12 mouse cellular contexts compared by ENCODE assay signal in the genomic region with DNA sequence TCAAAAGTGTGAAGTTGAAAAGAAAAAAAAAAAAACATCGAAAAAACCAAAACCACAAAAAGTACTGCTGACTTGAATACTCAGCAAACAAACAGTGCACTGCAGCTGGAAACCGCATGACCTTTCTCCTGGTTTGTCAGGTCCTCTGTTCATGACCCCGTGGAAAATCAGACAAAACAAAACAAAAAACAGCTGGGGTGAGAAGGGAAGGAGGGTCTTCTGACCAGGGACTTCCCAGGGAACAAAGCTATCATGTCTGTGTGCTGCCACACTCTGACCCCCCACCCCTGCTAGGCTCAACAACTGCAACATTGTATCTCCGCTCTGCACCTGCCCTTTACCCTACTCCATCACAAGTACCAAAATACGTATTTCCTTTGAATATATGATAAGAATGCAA. TPM values are rescaled to one million over a fixed set of nuclear protein-coding genes. Genes with fewer than 3 reads are reported as not detected.
DNase-seq lines count a peak whose midpoint lies in the region; ATAC-seq and TF ChIP-seq lines count a peak whose summit lies in the region.
"Had no signal": no experiment of that assay in that cellular context is flagged by ENCODE, and none has a peak within 500 bp of the region (broad histone marks: within the 10 kb centered on the region; RNA-seq: fewer than 3 reads in every experiment).

No protein-coding gene starts in this region.

- H3K9ac ChIP-seq in kidney, embryonic 16.5 days (replicated peaks; ENCODE audit: low read length) = no peak overlapping the region
- no peak overlapping the region for H3K9ac ChIP-seq in liver, embryonic 15.5 days
- H3K9ac ChIP-seq: heart, embryonic 13.5 days; lung, embryonic 14.5 days; midbrain, embryonic 13.5 days had no signal

- no peak for TF ChIP-seq CTCF in G1E (IDR thresholded peaks at IDR 0.05; ENCODE audit: low read depth, low read length)

- ATAC-seq in kidney, embryonic 16.5 days (ENCODE audit: low FRiP score, low TSS enrichment) = no peak
- peak; percentile 70 for ATAC-seq in G1E (ENCODE audit: extremely low read depth, insufficient number of reproducible peaks, low FRiP score, poor library complexity, severe bottlenecking)
- peak; percentile 59 for ATAC-seq in liver, embryonic 15.5 days (ENCODE audit: insufficient read depth)
- ATAC-seq: hindbrain, postnatal 0 days; midbrain, embryonic 13.5 days had no signal

- DNase-seq in kidney, postnatal 14 days = peak; percentile 14
- DNase-seq in G1E (ENCODE audit: low spot score) = peak; percentile 18
- DNase-seq in embryo, embryonic 9.5 days (ENCODE audit: extremely low spot score) = peak; percentile 75
- no peak for DNase-seq in layer of hippocampus, postnatal 10 days (ENCODE audit: low spot score in 2 of 2)
- no peak for DNase-seq in urinary bladder, postnatal 14 days (ENCODE audit: low spot score)
- DNase-seq in adrenal gland, adult (ENCODE audit: inconsistent age in 2 of 2, low spot score in 1 of 2) = no peak
- DNase-seq: lung, embryonic 14.5 days had no signal

- no peak overlapping the region for H3K4me3 ChIP-seq in kidney, embryonic 16.5 days (ENCODE audit: low read length)
- no peak overlapping the region for H3K4me3 ChIP-seq in G1E (ENCODE audit: low read depth, low read length)
- H3K4me3 ChIP-seq in liver, embryonic 15.5 days (replicated peaks) = no peak overlapping the region
- H3K4me3 ChIP-seq: heart, embryonic 13.5 days; midbrain, embryonic 13.5 days had no signal

- peaks cover 30% of the 10 kb centered on the region for H3K4me1 ChIP-seq in kidney, embryonic 16.5 days (ENCODE audit: insufficient read depth, low read length)
- peaks cover 62% of the 10 kb centered on the region for H3K4me1 ChIP-seq in G1E (ENCODE audit: insufficient read depth, low read depth, low read length)
- peaks cover 42% of the 10 kb centered on the region for H3K4me1 ChIP-seq in liver, embryonic 15.5 days (replicated peaks)
- H3K4me1 ChIP-seq: midbrain, embryonic 13.5 days had no signal

- H3K9me3 ChIP-seq in kidney, embryonic 16.5 days (ENCODE audit: low read length) = peaks cover 3% of the 10 kb centered on the region; the same call in 1 of the 2 replicates
- H3K9me3 ChIP-seq in G1E (replicated peaks) = peaks cover 7% of the 10 kb centered on the region; the same call in 1 of the 2 replicates
- no peaks in the 10 kb centered on the region for H3K9me3 ChIP-seq in liver, embryonic 15.5 days (replicated peaks)
- H3K9me3 ChIP-seq: midbrain, embryonic 13.5 days had no signal

- no peaks in the 10 kb centered on the region for H3K36me3 ChIP-seq in kidney, embryonic 16.5 days (ENCODE audit: insufficient read depth, low read length)
- no peaks in the 10 kb centered on the region for H3K36me3 ChIP-seq in G1E (replicated peaks)
- no peaks in the 10 kb centered on the region for H3K36me3 ChIP-seq in liver, embryonic 15.5 days (replicated peaks)
- H3K36me3 ChIP-seq: heart, embryonic 13.5 days; midbrain, embryonic 13.5 days had no signal

- WGBS in kidney, embryonic 16.5 days = 30% methylated on average over 5 of the region's 5 CpGs
- WGBS in liver, embryonic 15.5 days (ENCODE audit: insufficient replicate concordance) = 14% methylated on average over 5 of the region's 5 CpGs

- H3K27ac ChIP-seq in kidney, embryonic 16.5 days (ENCODE audit: low read length) = no peak overlapping the region
- H3K27ac ChIP-seq in liver, embryonic 15.5 days (replicated peaks) = peak overlapping the region; percentile 61
- H3K27ac ChIP-seq: heart, embryonic 13.5 days; hindbrain, postnatal 0 days; midbrain, embryonic 13.5 days had no signal

- no peaks in the 10 kb centered on the region for H3K27me3 ChIP-seq in kidney, embryonic 16.5 days (ENCODE audit: insufficient read depth, low read length)
- no peaks in the 10 kb centered on the region for H3K27me3 ChIP-seq in G1E (ENCODE audit: insufficient read depth, low read length)
- H3K27me3 ChIP-seq in liver, embryonic 15.5 days = no peaks in the 10 kb centered on the region
- H3K27me3 ChIP-seq: heart, embryonic 13.5 days; midbrain, embryonic 13.5 days had no signal

- no peak overlapping the region for H3K4me2 ChIP-seq in kidney, embryonic 16.5 days (replicated peaks; ENCODE audit: low read depth, low read length)
- no peak overlapping the region for H3K4me2 ChIP-seq in liver, embryonic 15.5 days
- H3K4me2 ChIP-seq: heart, embryonic 13.5 days; lung, embryonic 14.5 days; midbrain, embryonic 13.5 days had no signal

RNA-seq across cellular contexts. Expression of gene St6galnac3, which starts 39.8 kb away (rescaled TPM):
- polyA plus RNA-seq in kidney, embryonic 16.5 days (2015; fragmentation: Nextera tagmentation; extraction: Ambion mirVana) = 71.6 and 75.8 TPM in 2 replicates
- 55.9 and 62.8 TPM in 2 replicates for total RNA-seq in G1E (2014; fragmentation: Nextera tagmentation)
- 45.7 and 55.2 TPM in 2 replicates for total RNA-seq in G1E (2017)
- polyA plus RNA-seq in G1E (2012) = 1.3 and 1.4 TPM in 2 replicates
- polyA plus RNA-seq in liver, embryonic 15.5 days (2015; fragmentation: Nextera tagmentation; extraction: Ambion mirVana) = 10.1 and 10.2 TPM in 2 replicates
- total RNA-seq in layer of hippocampus, postnatal 10 days (2021) = 10 to 100 TPM; 22.3 to 24.9 TPM

Comparison
In these comparisons a context has a peak if more than half of its experiments do, and no peak if none do; other contexts are left out.
1. DNase-seq: peak in kidney, postnatal 14 days (single experiment), G1E (single experiment) and embryo, embryonic 9.5 days (single experiment); none in layer of hippocampus, postnatal 10 days (0 of 2), urinary bladder, postnatal 14 days (single experiment) and adrenal gland, adult (0 of 2).